Mouse (Mus musculus): Measurements from ENCODE around the gene Efna2. TPM values are rescaled to one million over a fixed set of nuclear protein-coding genes. Genes with fewer than 3 reads are reported as not detected.
"Not testable (repeated sequence)": the region's sequence is repeated elsewhere in the genome, so short reads cannot be mapped to it uniquely, and the experiment has no call there.

The Efna2 gene
- total RNA-seq, 2 experiments from 2014 or later = 8.9 to 9.0 TPM

DNA sequence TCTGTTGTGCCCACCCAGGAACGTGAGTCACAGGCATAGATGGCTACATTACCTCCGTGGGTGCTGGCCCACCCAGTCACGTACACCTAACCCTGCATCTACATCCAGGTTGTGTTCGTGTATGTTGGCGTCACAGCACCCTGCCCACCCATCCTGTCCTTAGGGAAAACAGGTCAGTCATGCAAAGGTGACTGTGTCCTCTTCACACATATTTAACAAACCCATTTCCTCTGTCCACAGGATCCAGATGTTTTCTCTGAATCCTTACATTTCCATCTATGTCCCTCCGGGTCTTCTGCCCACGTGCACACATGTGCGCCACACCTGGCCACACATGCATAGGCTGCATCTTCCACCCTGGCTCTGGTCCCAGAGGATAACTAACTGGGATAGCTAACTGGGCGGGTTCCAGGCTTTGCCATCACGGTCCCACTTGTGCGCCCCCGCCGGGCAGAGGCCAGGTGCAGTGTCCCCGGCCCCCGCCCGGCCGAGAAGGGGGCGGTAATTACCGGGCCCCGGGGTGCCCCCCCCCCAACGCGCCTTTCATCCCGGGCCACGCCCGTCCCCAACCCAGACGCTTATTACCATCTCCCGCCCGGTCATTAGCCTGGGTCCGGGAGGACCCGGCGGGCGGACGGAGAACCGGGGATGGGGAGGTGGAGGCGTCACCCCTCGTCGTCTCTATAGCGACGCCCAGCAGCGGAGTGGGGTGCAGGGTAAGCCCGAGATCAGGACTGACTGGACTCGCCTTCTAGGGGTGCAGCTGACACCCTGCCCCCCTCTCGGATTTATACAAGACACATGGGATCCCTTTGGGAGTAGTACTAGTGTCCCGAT is 14.9 kb upstream of the Efna2 start:
- intact Hi-C loops (cut with DNase I) = no loop called here
- peak in 1 of 2 experiments; percentile 25 for DNase-seq (ENCODE audit: low spot score in 2 of 2)

DNA sequence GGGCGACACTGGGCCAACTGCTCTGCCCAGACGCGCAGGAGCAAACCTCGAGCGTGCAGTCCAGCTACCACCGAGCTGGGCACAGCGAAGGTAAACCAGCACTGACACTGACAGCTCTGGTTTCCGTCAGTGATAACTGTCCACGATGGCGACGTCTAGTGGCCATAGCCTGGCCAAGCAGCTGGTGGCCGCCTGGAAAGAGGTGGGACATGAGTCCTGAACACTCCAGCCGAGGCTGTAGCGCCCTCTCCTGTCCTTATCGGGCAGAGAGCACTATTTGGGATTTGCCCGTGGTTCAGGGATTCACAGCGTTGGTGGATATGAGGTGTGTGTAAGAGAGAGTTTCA is 14.3 kb upstream of the Efna2 start:
- peak; percentile 94 to 95 for DNase-seq (ENCODE audit: low spot score in 2 of 2)
- intact Hi-C loops (cut with DNase I) = loop anchor here (1.0 kb wide), 1 partner anchor 17 kb away; the partner anchor contains the start of gene Midn

DNA sequence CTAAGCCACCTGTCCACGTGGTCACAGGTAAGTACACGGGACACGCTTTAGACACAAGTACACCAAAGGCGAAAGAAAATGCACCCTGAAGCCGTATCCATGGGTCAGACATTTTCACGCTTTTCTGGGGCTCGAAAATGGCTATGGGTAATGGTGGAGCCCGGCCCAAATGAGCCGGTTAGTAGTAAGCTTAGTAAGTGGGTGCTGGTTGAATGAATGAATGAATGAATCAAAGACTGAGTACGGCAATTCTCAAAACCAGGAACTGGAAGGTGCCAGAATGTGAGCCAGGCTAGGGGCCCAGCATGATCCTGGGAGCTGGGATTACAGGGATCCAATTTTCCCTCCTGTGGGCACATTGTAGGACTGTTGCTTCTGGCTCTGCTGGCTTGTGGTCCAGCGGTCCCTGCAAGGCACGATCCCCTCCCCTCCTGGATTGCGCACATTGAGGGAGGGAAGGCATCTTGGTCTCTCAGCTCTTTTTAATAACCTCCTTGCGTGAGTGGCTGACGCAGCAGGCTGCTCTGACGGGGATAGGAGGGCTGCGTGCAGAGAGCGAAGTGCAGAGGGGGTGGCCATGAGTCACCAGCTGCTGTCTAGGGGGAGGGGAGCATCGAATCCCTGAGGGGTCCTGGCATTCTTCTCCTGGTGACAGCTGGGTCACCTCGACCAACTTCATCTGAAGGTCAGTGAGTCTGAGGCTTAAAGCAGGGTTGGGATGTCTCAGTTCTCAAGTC is 13.7 kb upstream of the Efna2 start, which contains the start of gene Cirbp:
TSS of gene Cirbp (plus strand) at position 594 of the 737 bp plus-strand sequence.
- peak; percentile 61 to 73 for DNase-seq (ENCODE audit: low spot score in 2 of 2)

DNA sequence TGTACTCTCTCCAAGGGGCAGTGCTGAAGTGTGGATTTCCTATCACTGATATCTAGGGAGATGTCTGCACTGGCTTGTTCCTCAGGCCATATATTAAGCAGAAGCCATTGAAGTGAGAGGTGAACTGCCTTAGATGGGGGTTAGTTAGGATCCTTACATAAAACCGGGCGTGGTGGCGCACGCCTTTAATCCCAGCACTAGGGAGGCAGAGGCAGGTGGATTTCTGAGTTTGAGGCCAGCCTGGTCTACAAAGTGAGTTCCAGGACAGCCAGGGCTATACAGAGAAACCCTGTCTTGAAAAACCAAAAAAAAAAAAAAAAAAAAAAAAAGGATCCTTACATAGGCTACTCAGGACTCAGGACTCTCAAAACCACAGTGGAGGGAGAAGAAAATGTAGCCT is 13.1 kb upstream of the Efna2 start:
- intact Hi-C loops (cut with DNase I); DNase-seq (ENCODE audit: low spot score in 2 of 2): not testable (repeated sequence)

More for the DNA sequence above, 13.7 kb upstream of the Efna2 start, which contains the start of gene Cirbp:
- intact Hi-C loops (cut with DNase I) = loop anchor here (1.0 kb wide), 1 partner anchor 17 kb away; the partner anchor contains the start of gene Midn

DNA sequence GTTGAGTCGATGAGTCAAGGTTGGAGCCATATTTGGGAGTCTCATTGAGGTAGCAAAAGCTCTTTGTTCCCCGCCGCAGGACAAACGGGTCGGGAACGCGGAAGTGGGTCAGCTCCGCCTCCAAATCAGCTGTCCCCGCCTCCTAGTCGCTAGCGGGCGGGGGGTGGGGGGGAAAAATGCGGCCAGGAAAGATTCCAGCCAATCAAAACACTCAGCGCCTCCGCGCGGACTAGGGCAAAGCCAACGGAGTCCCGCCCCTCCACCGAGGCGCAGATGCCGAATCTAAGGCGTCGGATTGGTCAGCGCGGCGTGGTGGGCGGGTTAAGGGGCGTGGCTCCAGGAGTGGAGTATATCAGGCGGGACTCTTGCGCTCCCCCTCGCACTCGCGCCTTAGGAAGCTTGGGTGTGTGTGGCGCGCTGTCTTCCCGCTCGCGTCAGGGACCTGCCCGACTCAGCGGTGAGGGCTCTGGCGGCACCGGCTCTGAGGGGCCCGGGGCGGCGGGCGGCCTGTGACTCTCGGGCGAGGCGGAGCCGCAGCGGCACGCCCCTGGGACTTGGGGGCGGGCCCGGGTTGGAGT is 11.7 kb upstream of the Efna2 start:
- DNase-seq (ENCODE audit: low spot score in 2 of 2) = peak; percentile 98
- intact Hi-C loops (cut with DNase I) = no loop called here

DNA sequence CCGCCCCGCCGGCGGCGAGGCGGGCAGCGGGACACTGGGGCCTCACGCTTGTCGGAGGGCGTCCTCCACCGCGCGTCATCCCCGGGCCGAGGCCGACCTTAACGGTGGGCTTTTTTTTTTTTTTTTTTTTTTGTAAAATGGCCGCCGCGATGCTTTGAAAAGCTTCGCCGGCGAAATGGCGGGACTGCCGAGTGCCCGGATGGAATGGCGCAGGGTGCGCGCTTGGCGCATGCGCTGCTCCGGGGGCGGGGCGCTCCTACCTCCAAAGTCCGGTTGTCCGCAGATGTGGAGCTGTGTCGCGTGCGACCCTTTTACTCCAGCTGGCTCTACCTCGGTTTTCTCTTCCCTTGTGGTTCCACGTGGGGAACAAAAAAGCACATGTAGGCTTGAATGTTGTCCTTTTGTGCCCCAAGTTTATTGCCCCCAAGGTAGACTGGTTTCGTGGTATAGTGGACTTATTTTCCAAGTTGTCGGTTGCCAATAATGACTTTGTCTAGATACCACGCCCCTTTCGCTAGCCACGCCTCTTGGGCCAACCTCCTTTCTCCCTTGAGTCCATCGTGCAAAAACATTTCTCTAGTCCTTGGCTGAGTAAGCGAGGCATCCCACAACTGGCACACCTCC is 11.1 kb upstream of the Efna2 start:
- intact Hi-C loops (cut with DNase I) = no loop called here
- DNase-seq (ENCODE audit: low spot score in 2 of 2) = peak; percentile 92 to 94

DNA sequence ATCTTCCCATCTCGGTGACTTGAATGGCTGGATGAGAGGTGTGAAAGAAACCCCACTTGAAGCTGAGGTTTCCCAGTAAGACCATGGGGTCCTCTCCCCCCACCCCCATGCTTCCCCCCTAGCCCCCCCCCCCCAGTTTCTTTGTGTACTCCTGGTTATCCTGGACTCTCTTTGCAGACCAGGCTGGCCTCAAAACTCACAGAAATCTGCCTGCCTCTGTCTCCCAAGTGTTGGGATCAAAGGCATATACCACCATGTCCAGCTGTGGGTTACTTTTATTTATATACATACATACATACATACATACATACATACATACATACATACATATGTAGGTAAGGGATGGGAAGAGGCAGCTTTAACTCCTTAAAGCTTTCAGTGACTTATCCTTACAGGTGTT is 10.2 kb upstream of the Efna2 start:
- intact Hi-C loops (cut with DNase I) = no loop called here
- no peak for DNase-seq (ENCODE audit: low spot score in 2 of 2)

DNA sequence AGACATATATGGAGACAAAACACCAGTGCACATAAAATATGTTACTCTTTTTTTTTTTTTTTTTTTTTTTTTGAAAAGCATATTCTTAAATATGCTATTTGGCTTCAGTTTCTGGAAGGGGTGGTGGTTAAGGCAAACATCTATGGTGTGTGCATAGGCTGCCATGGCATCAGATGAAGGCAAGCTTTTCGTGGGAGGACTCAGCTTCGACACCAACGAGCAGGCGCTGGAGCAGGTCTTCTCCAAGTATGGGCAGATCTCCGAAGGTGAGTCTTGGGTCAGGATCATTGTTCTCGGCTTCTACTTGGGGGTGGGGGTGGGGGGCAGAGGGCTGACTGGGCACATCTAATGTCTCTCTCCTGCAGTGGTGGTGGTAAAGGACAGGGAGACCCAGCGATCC is 9.6 kb upstream of the Efna2 start:
- DNase-seq (ENCODE audit: low spot score in 2 of 2) = no peak
- intact Hi-C loops (cut with DNase I) = no loop called here

DNA sequence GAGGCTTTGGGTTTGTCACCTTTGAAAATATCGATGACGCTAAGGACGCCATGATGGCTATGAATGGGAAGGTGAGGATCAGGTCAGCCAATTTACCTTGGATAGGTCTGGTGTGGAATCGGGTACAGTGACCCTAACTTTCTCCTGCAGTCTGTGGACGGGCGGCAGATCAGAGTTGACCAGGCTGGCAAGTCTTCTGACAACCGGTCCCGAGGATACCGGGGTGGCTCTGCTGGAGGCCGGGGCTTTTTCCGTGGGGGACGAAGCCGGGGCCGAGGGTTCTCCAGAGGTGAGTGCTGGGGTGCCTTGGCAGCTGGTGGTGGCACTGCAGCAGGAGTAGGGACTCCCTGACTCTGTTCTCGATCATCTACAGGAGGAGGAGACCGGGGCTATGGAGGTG is 9.2 kb upstream of the Efna2 start:
- intact Hi-C loops (cut with DNase I) = no loop called here
- no peak for DNase-seq (ENCODE audit: low spot score in 2 of 2)

DNA sequence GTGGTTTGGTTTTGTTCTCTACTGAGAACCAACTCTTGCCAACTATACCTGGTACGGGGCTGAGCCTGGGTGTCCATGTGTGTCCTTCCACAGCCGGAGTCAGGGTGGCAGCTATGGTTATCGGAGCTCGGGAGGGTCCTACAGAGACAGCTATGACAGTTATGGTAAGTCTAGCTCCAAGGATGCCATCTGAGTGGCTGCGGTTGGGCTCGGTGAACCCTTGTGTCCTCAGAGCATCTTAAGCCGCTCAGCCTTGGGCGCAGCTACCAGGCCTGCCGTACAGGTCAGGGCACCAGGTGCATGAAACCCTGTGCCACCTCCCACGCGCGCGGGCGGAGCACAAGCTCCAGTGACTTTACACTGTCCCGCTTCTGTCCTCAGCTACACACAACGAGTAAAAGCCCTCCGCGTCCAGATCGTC is 8.7 kb upstream of the Efna2 start:
- intact Hi-C loops (cut with DNase I) = no loop called here
- no peak for DNase-seq (ENCODE audit: low spot score in 2 of 2)

DNA sequence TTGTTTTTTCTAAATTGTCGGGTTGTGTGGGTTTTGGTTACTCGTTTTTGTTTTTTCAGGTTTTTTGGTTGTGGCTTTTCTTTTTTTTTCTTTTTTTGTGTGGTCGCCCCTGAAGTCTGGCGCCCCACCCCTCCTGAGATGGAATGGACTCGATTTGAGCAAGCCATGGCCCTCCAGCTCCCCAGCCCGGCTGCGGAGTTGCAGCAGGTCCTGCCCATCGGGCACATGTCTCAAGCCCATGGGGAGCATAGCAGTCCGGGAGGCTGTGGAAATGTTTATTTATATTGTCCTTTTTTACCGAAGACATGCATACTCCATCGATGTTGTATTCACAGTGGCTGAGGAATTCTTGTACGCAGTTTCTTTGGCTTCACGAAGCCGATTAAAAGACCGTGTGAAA is 8.0 kb upstream of the Efna2 start:
- intact Hi-C loops (cut with DNase I) = no loop called here
- DNase-seq (ENCODE audit: low spot score in 2 of 2) = no peak

DNA sequence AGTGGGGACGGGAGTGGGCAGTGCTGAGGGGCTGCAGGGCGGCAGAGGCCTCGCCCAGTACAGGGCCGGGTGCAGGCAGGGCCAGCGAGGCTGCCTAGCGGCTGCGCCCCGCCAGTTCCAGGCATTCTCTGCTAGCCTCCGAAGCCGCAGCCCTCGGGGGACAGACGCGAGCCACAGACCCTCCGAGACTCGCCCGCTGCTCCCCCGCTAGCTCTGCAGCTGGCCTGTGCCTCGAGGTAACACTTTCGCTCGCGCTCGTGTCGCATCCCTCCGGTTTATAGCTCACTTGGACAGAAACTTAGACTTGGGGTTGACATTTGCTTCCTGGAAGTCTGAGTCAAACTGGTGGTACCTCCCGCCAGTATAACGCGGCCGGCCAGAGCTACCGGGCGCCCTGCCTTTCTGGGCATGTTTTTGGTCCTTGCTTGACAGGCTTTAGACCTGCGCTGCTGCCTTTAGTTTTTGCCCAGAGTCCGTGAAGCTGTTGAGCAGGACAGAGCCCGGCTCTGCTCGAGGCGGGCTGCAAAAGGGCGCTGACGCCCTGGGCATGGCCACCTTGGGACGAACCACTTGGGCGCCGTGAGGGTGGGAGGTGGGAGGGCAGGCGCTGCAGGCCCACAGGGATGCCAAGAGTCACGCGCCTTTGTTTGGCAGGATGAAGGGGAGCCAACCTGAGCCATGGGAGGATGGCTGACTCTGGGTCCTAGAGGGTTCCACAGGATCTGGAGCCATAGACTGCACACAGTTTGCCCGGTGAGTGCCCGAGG is 7.3 kb upstream of the Efna2 start:
- intact Hi-C loops (cut with DNase I) = no loop called here
- peak in 1 of 2 experiments; percentile 25 for DNase-seq (ENCODE audit: low spot score in 2 of 2)

DNA sequence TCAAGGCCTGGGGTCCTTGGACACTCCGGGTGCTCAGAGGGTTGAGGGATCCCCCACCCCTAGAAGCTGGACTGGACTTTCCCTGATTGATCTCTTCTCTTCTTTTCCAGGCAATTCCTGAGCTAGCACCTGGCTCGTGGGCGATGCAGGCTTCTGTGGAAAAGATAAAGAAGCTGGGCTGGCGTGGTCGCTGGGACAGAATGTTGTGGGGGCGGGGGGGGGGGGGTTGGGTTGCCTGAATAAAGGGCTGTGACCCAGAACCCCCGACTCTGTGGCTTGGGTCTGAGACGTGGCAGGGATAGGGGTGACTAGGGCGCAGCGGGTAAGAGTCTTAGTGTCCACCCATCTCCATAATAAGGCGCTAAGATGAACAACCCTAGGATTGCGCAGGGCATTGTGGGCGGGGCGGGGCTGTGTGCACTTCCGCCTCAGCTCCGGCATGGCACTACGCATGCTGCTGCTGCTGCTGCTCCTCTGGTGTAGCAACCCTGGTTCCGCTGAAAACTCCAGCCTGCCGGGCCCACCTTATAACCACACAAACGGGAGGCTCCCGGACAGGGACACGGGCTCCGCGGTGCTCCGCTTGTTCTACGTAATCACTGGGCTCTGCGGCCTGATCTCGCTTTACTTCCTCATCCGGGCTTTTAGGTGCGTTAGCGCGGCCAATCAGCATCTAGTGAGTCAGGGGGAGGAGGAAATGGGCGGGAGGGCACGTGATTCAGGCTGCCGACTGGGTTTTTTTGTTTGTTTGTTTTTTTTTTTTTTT is 6.6 kb upstream of the Efna2 start, which contains the start of gene 1600002K03Rik:
TSS of gene 1600002K03Rik (plus strand) at position 418 of the 766 bp plus-strand sequence.
- intact Hi-C loops (cut with DNase I) = no loop called here

DNA sequence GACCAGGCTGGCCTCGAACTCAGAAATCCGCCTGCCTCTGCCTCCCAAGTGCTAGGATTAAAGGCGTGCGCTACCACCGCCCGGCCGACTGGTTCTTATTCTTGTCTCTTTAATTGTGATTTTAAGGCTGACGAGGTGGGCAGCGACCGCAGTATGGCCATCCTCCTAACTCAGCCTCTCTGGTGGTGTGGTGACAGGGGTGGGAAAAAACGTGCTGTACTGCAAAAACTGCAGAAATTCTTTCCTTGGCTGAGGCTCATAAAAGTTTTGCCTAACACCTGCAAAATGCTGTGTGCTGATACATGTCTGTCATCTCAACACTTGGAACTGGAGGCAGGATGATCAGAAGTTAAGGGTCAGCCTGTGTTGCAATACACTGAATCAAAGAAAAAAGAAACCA is 5.9 kb upstream of the Efna2 start:
- intact Hi-C loops (cut with DNase I) = no loop called here
- DNase-seq (ENCODE audit: low spot score in 2 of 2) = peak in 1 of 2 experiments; percentile 27

More for the DNA sequence above, 6.6 kb upstream of the Efna2 start, which contains the start of gene 1600002K03Rik:
- peak; percentile 92 to 93 for DNase-seq (ENCODE audit: low spot score in 2 of 2)

DNA sequence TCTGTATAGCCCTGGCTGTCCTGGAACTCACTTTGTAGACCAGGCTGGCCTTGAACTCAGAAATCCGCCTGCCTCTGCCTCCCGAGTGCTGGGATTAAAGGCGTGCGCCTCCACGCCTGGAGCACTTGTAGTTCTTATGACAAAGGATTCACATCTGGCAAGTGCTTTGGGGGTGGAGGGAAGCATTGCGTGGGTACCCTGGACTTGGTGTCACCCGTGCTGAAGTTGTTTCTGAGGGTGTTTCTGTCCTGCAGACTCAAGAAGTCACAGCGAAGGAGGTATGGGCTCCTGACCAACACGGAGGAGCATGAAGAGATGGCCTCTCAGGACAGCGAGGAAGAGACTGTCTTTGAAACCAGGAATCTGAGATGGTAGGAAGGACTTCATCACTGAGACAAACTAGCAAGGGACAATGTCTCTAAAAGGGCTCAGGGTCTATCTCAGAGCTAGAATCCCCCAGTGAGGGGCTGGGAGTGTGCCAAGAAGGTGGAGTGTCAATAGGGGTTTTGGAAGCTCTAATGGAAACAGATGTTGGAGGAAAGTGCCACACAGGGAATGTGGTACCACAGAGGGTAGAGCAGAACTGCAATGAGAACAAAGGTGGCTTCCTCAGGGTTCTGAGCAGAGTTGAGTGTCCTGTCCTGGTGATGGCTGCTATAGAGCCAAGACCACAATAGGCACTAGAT is 5.2 kb upstream of the Efna2 start:
- DNase-seq (ENCODE audit: low spot score in 2 of 2) = no peak
- intact Hi-C loops (cut with DNase I) = no loop called here

DNA sequence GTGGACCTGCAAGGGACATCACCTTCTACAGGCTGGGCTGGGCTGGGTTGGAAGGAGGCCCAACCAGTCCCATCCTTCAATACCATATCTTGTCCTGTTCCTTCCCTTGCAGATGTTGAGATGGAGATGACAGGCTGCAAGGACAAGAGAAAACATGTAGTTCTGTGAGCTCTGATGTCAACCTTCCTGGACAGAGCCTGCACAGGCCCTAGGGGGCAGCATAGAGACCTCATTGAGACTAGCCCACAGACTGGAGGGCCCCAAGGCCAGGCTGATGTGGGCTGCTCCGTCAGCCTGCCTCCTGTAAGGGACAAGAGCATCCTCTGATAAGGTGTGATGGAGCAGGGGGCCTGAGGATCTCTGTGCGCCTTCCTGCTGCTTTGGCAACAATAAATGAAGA is 4.6 kb upstream of the Efna2 start:
- no peak for DNase-seq (ENCODE audit: low spot score in 2 of 2)
- intact Hi-C loops (cut with DNase I) = loop anchor here (1.0 kb wide), 1 partner anchor 71 kb away; no protein-coding TSS in a partner anchor

DNA sequence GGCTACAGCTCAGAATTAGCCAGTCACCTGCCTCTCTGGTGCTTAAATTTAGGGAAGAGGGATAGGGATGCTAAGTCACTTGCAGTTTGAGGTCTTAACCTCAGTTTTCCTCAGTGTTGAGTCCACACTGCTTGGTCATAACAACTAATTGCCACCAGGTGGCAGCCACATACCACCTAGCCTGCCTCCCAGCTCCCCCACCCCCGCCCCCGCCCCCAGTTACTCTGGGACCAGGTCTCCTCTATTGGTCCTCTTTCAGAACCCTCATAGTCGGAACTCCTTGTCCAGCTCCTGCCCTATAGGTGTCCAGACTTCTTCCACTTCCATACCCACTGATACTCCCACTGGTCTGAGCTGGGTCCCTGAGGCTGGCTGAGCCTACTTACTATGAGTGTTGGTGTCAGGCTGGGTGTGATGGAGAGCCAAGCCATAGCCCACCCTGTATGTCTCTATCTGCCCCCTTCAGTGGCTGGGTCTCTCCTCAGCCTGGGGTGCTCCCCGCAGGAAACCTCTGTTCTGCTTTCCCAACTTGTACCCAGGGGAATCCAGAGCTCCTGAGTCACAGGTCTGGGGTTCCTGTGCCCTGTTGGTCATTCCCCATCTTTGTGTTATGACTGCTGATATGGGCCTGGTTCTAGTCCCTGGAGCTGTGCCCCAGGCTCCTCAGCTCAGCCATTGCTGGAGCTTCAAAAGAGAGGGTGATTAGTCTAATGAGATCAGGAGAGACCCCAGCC is 3.6 kb upstream of the Efna2 start:
- peak in 1 of 2 experiments; percentile 36 for DNase-seq (ENCODE audit: low spot score in 2 of 2)
- intact Hi-C loops (cut with DNase I) = loop anchor here (1.0 kb wide), 1 partner anchor 70 kb away; no protein-coding TSS in a partner anchor
